In the genomic region with DNA sequence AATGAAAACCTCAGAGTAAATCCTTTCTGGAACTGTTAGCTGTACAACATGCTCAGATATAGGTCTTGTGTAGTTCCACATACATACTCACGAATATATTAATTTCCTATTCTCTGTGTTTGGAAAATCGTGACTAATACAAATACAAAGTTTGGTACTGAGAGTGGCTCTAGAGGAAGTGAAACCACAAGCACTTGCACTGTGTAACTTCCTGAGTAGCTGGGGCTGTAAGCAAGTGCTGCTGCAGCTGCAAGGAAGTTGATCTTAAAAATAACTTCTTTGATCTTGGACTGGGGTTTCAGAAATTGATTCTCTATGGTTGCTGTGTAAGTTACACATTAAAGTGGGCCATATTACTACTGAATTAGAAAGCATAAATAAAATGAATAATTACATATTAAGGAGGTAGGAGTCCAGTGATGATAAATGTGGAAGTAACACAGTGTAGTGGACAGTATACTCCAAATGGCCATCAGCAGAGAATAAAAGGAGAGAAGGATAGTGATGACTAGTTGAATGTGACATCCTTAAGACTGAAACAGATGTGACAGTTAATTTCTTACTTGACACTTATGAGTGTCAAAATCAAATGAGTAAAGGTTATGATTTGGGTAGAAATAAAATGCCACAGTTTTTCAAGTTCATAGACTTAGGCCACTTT, we compare ENCODE assay signal across 10 mouse cellular contexts.
A peak's percentile ranks its signal among the peaks of the same experiment; 100 is the strongest.
DNase-seq lines count a peak whose midpoint lies in the region.
"Had no signal": no experiment of that assay in that cellular context is flagged by ENCODE, and none has a peak within 500 bp of the region (broad histone marks: within the 10 kb centered on the region; RNA-seq: fewer than 3 reads in every experiment).

No protein-coding gene starts in this region.

- H3K79me2 ChIP-seq in macrophage (ENCODE audit: inconsistent target) = no peaks in the 10 kb centered on the region

- H3K4me3 ChIP-seq in macrophage (ENCODE audit: inconsistent target) = no peak overlapping the region

- WGBS in macrophage (ENCODE audit: missing documents) = 0% methylated on average over 2 of the region's 2 CpGs

- peak overlapping the region; percentile 66 for H3K27ac ChIP-seq in macrophage

- H3K36me3 ChIP-seq in macrophage (ENCODE audit: inconsistent target) = no peaks in the 10 kb centered on the region

- peak; percentile 3 for DNase-seq in layer of hippocampus, adult 9-11 months
- DNase-seq in layer of hippocampus, postnatal 10 days (ENCODE audit: low spot score in 2 of 2) = no peak
- DNase-seq in CD4-positive helper T cell, adult 2 months (ENCODE audit: low read depth, low spot score) = peak; percentile 75
- DNase-seq in MEL-GATA-1-ER (ENCODE audit: extremely low read depth, low read depth) = peak; percentile 36
- no peak for DNase-seq in adrenal gland, adult 8-10 months
- DNase-seq in gastrocnemius, adult 18-20 months (ENCODE audit: low spot score) = no peak
- DNase-seq: cerebellum, postnatal 36 days; gastrocnemius, postnatal 36 days; right cerebral cortex, adult 18-20 months had no signal

Comparison
In these comparisons a context has a peak if more than half of its experiments do, and no peak if none do; other contexts are left out.
1. DNase-seq: peak in layer of hippocampus, adult 9-11 months (single experiment), CD4-positive helper T cell, adult 2 months (single experiment) and MEL-GATA-1-ER (single experiment); none in layer of hippocampus, postnatal 10 days (0 of 2), adrenal gland, adult 8-10 months (single experiment) and gastrocnemius, adult 18-20 months (single experiment).